Mouse (Mus musculus): ENCODE measurements around the gene Gstp3. TPM values are rescaled to one million over a fixed set of nuclear protein-coding genes. Genes with fewer than 3 reads are reported as not detected.
"Not testable (repeated sequence)": the region's sequence is repeated elsewhere in the genome, so short reads cannot be mapped to it uniquely, and the experiment has no call there.

Gene Gstp3
- polyA plus RNA-seq, 1 experiment, result not detected

GRCm38 (mm10) chr19:4068717-4069410, 9.5 kb upstream of the Gstp3 start:
- Histone ChIP-seq H3K4me1 (ENCODE audit: control insufficient read depth, insufficient read depth, low read length) (no peaks in the 10 kb centered on the region), H3K4me3 (ENCODE audit: insufficient read depth, low read length) (no peak overlapping the region), H3K27ac (ENCODE audit: insufficient read depth, low read length) (no peak overlapping the region)
- TF ChIP-seq CTCF (IDR thresholded peaks at IDR 0.05; ENCODE audit: extremely low read depth, insufficient read depth, low read length), result no peak

DNA sequence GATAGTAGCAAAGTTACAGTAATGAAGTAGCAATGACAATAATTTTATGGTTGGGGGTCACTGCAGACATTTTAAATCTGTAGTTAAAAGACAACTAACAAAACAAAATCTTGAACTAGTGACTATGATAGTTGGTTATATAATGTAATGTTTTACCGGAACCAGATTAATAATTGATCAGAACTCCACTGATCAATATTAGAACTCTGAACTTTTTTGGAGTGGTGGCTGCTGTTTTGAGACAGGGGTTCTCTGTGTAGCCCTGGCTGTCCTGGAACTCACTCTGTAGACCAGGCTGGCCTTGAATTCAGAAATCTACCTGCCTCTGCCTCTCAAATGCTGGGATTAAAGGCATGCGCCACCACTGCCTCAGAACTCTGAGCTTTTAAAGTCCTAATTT, 8.9 kb upstream of the Gstp3 start:
- H3K4me3 ChIP-seq (ENCODE audit: insufficient read depth, low read length); H3K4me1 ChIP-seq (ENCODE audit: control insufficient read depth, insufficient read depth, low read length); H3K27ac ChIP-seq (ENCODE audit: insufficient read depth, low read length): not testable (repeated sequence)

DNA sequence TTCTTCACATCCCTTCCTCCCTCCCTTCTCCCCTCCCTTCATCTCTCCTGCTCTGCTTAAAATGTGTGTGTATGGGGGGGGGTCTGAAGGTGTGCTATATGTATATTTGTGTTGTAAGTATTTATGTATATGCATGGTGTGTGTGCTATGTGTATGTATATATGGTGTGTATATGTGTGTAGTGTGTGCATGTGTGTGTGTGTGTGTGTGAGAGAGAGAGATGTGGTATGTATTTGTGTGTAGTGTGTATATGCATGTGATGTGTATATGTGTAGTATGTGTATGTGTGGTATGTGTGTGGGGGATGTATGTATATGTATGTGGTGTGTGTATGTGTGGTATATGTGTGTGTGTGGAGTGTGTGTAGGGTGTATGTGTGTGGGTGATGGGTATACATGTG, 7.5 kb upstream of the Gstp3 start:
- Histone ChIP-seq H3K4me3 (ENCODE audit: insufficient read depth, low read length) (no peak overlapping the region), H3K4me1 (ENCODE audit: control insufficient read depth, insufficient read depth, low read length) (no peaks in the 10 kb centered on the region), H3K27ac (ENCODE audit: insufficient read depth, low read length) (no peak overlapping the region)
- TF ChIP-seq POLR2A (IDR thresholded peaks at IDR 0.05; ENCODE audit: extremely low read depth, insufficient read depth, low read length), result no peak
- TF ChIP-seq CTCF (IDR thresholded peaks at IDR 0.05; ENCODE audit: extremely low read depth, insufficient read depth, low read length), result no peak

- H3K4me1 ChIP-seq (ENCODE audit: control insufficient read depth, insufficient read depth, low read length), result no peaks in the 10 kb centered on the region
- H3K27ac ChIP-seq (ENCODE audit: insufficient read depth, low read length), result no peak overlapping the region
- no peak overlapping the region for H3K4me3 ChIP-seq (ENCODE audit: insufficient read depth, low read length)
- TF ChIP-seq POLR2A (IDR thresholded peaks at IDR 0.05; ENCODE audit: extremely low read depth, insufficient read depth, low read length), result no peak
- no peak for TF ChIP-seq CTCF (IDR thresholded peaks at IDR 0.05; ENCODE audit: extremely low read depth, insufficient read depth, low read length)
Observed at GRCm38 (mm10) chr19:4066280-4066679, 6.9 kb upstream of the Gstp3 start.

- not testable (repeated sequence) for H3K4me3 ChIP-seq (ENCODE audit: insufficient read depth, low read length); H3K27ac ChIP-seq (ENCODE audit: insufficient read depth, low read length); H3K4me1 ChIP-seq (ENCODE audit: control insufficient read depth, insufficient read depth, low read length)
Observed at GRCm38 (mm10) chr19:4064501-4064900, 5.1 kb upstream of the Gstp3 start.

DNA sequence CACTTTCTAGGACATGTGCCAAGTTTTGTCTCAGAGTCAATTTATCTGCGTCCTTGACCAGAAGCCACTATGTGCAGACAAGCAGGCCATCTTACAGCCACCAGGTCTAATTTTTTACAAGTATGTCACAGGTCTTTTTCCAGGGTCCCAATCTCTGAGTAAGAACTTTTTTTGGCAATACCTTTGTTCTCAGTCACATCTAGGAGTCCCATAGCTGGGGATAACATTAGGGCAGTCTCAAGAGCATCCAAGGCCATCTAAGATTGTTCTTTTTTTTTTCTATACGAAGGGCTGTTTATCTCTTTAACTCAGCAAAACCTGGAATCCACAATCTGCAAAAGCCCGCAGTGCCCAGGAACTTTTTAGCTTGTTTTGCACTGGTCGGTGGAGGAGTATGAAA, 4.0 kb upstream of the Gstp3 start:
- H3K27ac ChIP-seq (ENCODE audit: insufficient read depth, low read length); H3K4me3 ChIP-seq (ENCODE audit: insufficient read depth, low read length); H3K4me1 ChIP-seq (ENCODE audit: control insufficient read depth, insufficient read depth, low read length): not testable (repeated sequence)

- no peak overlapping the region for H3K27ac ChIP-seq (ENCODE audit: insufficient read depth, low read length)
- no peak overlapping the region for H3K4me3 ChIP-seq (ENCODE audit: insufficient read depth, low read length)
- no peaks in the 10 kb centered on the region for H3K4me1 ChIP-seq (ENCODE audit: control insufficient read depth, insufficient read depth, low read length)
- no peak for TF ChIP-seq CTCF (IDR thresholded peaks at IDR 0.05; ENCODE audit: extremely low read depth, insufficient read depth, low read length)
- no peak for TF ChIP-seq POLR2A (IDR thresholded peaks at IDR 0.05; ENCODE audit: extremely low read depth, insufficient read depth, low read length)
Observed at GRCm38 (mm10) chr19:4060899-4061465, 1.6 kb upstream of the Gstp3 start.

GRCm38 (mm10) chr19:4060044-4060898, 902 bp upstream of the Gstp3 start:
- not testable (repeated sequence) for H3K4me1 ChIP-seq (ENCODE audit: control insufficient read depth, insufficient read depth, low read length); H3K27ac ChIP-seq (ENCODE audit: insufficient read depth, low read length); H3K4me3 ChIP-seq (ENCODE audit: insufficient read depth, low read length)

- TF ChIP-seq POLR2A (IDR thresholded peaks at IDR 0.05; ENCODE audit: extremely low read depth, insufficient read depth, low read length), result no peak
- TF ChIP-seq CTCF (IDR thresholded peaks at IDR 0.05; ENCODE audit: extremely low read depth, insufficient read depth, low read length), result no peak
- no peaks in the 10 kb centered on the region for H3K4me1 ChIP-seq (ENCODE audit: control insufficient read depth, insufficient read depth, low read length)
- no peak overlapping the region for H3K27ac ChIP-seq (ENCODE audit: insufficient read depth, low read length)
- H3K4me3 ChIP-seq (ENCODE audit: insufficient read depth, low read length), result no peak overlapping the region
Observed at GRCm38 (mm10) chr19:4058581-4058980, 788 bp downstream of the Gstp3 start.

GRCm38 (mm10) chr19:4057962-4058361, 1.4 kb downstream of the Gstp3 start:
- no peaks in the 10 kb centered on the region for H3K4me1 ChIP-seq (ENCODE audit: control insufficient read depth, insufficient read depth, low read length)
- H3K27ac ChIP-seq (ENCODE audit: insufficient read depth, low read length), result no peak overlapping the region
- H3K4me3 ChIP-seq (ENCODE audit: insufficient read depth, low read length), result no peak overlapping the region
- TF ChIP-seq CTCF (IDR thresholded peaks at IDR 0.05; ENCODE audit: extremely low read depth, insufficient read depth, low read length), result no peak
- no peak for TF ChIP-seq POLR2A (IDR thresholded peaks at IDR 0.05; ENCODE audit: extremely low read depth, insufficient read depth, low read length)
